Mouse (Mus musculus): ENCODE measurements around the gene Hist1h4c. TPM values are rescaled to one million over a fixed set of nuclear protein-coding genes. Genes with fewer than 3 reads are reported as not detected.
"Not testable (repeated sequence)": the region's sequence is repeated elsewhere in the genome, so short reads cannot be mapped to it uniquely, and the experiment has no call there.

Hist1h4c gene
- total and polyA plus RNA-seq, 2 experiments from 2014 or later, result 2.2 to 622 TPM

DNA sequence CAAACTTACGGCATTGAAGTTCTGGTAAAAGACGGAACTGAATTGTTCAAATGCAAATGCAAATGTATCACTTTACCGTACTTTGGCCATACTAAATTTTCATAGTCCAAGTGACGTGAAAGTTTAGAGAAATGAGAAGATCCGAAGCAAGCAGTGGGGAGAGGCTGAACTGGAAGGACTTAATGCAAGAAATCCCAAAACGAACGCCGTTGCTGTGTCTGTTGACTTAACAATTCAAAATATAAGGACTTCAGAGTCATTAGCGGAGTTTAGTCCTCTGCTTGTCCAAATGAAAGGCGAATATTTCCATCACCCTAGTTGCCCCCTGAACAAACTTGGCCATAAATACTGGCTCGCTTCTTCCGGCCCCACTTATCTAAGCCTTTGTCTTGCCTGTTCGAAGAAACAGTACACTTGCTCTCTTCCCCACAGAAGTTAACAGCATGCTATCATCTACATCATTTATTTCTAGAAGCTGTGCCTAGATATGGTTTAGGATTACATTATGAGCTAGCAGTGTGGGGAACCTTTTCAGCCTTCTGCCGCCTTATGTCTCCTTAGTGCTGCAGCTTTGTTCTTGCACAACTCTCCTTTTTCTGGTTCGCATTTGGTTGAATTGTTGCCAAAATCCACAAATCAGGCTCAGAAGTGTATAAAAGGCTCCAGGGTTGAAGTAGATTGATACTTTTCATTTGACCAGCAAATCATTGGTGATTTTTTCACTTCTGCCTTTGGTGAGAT lies 13.0 kb downstream of the Hist1h4c start:
- DNase-seq (ENCODE audit: low spot score) (peak; percentile 15), ATAC-seq (ENCODE audit: low FRiP score) (no peak)
- WGBS, result 6% methylated on average over 15 of the region's 15 CpGs
- H3K36me3 ChIP-seq (ENCODE audit: insufficient read depth, low read length), result no peaks in the 10 kb centered on the region
- H3K4me3 ChIP-seq (ENCODE audit: low read depth, low read length), result peak overlapping the region; percentile 45
- H3K4me2 ChIP-seq (ENCODE audit: low read depth, low read length, poor library complexity, severe bottlenecking), result peak overlapping the region; percentile 70
- peak overlapping the region; percentile 44; the same call in 1 of the 2 replicates for H3K9ac ChIP-seq (replicated peaks; ENCODE audit: low read length, poor library complexity, severe bottlenecking)
- H3K9me3 ChIP-seq (ENCODE audit: low read length), result no peaks in the 10 kb centered on the region
- H3K27me3 ChIP-seq (ENCODE audit: insufficient read depth, low read length), result no peaks in the 10 kb centered on the region
- H3K27ac ChIP-seq (ENCODE audit: low read depth, low read length), result peak overlapping the region; percentile 39; the same call in 1 of the 2 replicates
- peaks cover 10% of the 10 kb centered on the region; the same call in 1 of the 2 replicates for H3K4me1 ChIP-seq (ENCODE audit: insufficient read depth, low read length)
- TF ChIP-seq CTCF (IDR thresholded peaks at IDR 0.05), result no peak

DNA sequence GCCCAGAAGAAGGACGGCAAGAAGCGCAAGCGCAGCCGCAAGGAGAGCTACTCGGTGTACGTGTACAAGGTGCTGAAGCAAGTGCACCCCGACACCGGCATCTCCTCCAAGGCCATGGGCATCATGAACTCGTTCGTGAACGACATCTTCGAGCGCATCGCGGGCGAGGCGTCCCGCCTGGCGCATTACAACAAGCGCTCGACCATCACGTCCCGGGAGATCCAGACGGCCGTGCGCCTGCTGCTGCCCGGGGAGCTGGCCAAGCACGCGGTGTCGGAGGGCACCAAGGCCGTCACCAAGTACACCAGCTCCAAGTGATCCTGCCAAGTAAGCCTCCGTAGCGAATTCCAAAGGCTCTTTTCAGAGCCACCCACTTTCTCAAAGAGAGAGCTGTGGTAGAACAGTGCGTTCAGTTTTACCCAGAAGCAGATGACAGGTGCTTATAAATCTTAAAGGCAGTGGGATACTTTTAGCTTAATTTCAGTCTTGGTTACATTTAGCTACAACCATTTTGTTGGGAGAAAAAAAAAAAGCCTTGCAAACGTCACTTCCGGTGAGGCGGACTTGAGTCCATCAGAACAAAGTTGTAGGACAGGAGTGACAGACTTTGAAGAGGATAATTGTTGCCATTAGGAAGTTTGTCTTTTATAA lies 13.8 kb downstream of the Hist1h4c start:
- H3K4me2 ChIP-seq (ENCODE audit: low read depth, low read length, poor library complexity, severe bottlenecking), result peak overlapping the region; percentile 70
- H3K4me1 ChIP-seq (ENCODE audit: insufficient read depth, low read length), result peaks cover 10% of the 10 kb centered on the region; the same call in 1 of the 2 replicates
- 0% methylated on average over 11 of the region's 37 CpGs for WGBS
- H3K27me3 ChIP-seq (ENCODE audit: insufficient read depth, low read length); H3K36me3 ChIP-seq (ENCODE audit: insufficient read depth, low read length); H3K9me3 ChIP-seq (ENCODE audit: low read length): not testable (repeated sequence)
- DNase-seq (ENCODE audit: low spot score) (peak; percentile 92), ATAC-seq (ENCODE audit: low FRiP score) (peak; percentile 45)
- H3K27ac ChIP-seq (ENCODE audit: low read depth, low read length), result peak overlapping the region; percentile 85
- H3K9ac ChIP-seq (replicated peaks; ENCODE audit: low read length, poor library complexity, severe bottlenecking), result peak overlapping the region; percentile 51; the same call in 1 of the 2 replicates
- H3K4me3 ChIP-seq (ENCODE audit: low read depth, low read length), result peak overlapping the region; percentile 45

DNA sequence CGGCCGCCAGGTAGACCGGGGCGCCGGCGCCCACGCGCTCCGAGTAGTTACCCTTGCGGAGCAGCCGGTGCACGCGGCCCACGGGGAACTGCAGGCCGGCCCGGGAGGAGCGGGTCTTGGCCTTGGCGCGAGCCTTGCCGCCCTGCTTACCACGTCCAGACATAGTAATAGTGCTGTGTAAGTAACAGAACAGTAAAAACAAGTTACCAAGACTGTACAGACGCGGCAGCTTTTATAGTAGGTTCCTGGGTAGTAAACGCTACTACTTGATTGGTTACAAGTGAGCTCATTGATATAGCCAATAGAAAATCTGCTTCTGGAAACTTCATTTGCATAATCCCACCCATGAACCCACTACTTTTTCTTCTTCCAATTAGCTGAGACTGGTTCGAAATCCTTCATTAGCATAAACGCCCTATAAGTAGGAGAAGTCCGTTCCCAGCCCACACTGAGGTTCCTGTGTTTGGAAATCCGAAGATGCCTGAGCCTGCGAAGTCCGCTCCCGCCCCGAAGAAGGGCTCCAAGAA lies 14.4 kb downstream of the Hist1h4c start, which contains the start of the genes Hist1h2ac and Hist1h2bc:
Gene Hist1h2ac, minus strand, starts transcription at position 194 of the 527 bp plus-strand sequence.
Gene Hist1h2bc, plus strand, starts transcription at position 445 of the 527 bp plus-strand sequence.
- peaks cover 10% of the 10 kb centered on the region; the same call in 1 of the 2 replicates for H3K4me1 ChIP-seq (ENCODE audit: insufficient read depth, low read length)
- TF ChIP-seq CTCF (IDR thresholded peaks at IDR 0.05), result no peak
- H3K27me3 ChIP-seq (ENCODE audit: insufficient read depth, low read length), result no peaks in the 10 kb centered on the region
- H3K4me3 ChIP-seq (ENCODE audit: low read depth, low read length), result peak within 1 kb of the TSS; percentile 45
- ATAC-seq (ENCODE audit: low FRiP score) (peak; percentile 98), DNase-seq (ENCODE audit: low spot score) (peak; percentile 99)
- no peaks in the 10 kb centered on the region for H3K9me3 ChIP-seq (ENCODE audit: low read length)
- WGBS, result under 1% methylated on average over 26 of the region's 32 CpGs
- H3K36me3 ChIP-seq (ENCODE audit: insufficient read depth, low read length), result no peaks in the 10 kb centered on the region
- H3K4me2 ChIP-seq (ENCODE audit: low read depth, low read length, poor library complexity, severe bottlenecking), result peak within 1 kb of the TSS; percentile 70
- peak within 1 kb of the TSS; percentile 51; the same call in 1 of the 2 replicates for H3K9ac ChIP-seq (replicated peaks; ENCODE audit: low read length, poor library complexity, severe bottlenecking)
- peak within 1 kb of the TSS; percentile 85 for H3K27ac ChIP-seq (ENCODE audit: low read depth, low read length)

- H3K4me3 ChIP-seq (ENCODE audit: low read depth, low read length), result peak overlapping the region; percentile 45
- peak; percentile 81 for ATAC-seq (ENCODE audit: low FRiP score)
- not testable (repeated sequence) for DNase-seq (ENCODE audit: low spot score); H3K9ac ChIP-seq (replicated peaks; ENCODE audit: low read length, poor library complexity, severe bottlenecking); H3K27me3 ChIP-seq (ENCODE audit: insufficient read depth, low read length); H3K9me3 ChIP-seq (ENCODE audit: low read length); H3K36me3 ChIP-seq (ENCODE audit: insufficient read depth, low read length)
- 18% methylated on average over 12 of the region's 30 CpGs for WGBS
- TF ChIP-seq CTCF (IDR thresholded peaks at IDR 0.05), result peak; percentile 24; the same call in 1 of the 2 replicates
- H3K4me2 ChIP-seq (ENCODE audit: low read depth, low read length, poor library complexity, severe bottlenecking), result peak overlapping the region; percentile 59
- peak overlapping the region; percentile 84; the same call in 1 of the 2 replicates for H3K27ac ChIP-seq (ENCODE audit: low read depth, low read length)
- H3K4me1 ChIP-seq (ENCODE audit: insufficient read depth, low read length), result peaks cover 10% of the 10 kb centered on the region; the same call in 1 of the 2 replicates
These were observed 15.1 kb downstream of the Hist1h4c start for GRCm38 (mm10) chr13:23682947-23683754.

- TF ChIP-seq CTCF (IDR thresholded peaks at IDR 0.05), result no peak
- WGBS, result 57% methylated on average over 1 of the region's 1 CpGs
- ATAC-seq (ENCODE audit: low FRiP score) (no peak), DNase-seq (ENCODE audit: low spot score) (no peak)
- no peak overlapping the region for H3K27ac ChIP-seq (ENCODE audit: low read depth, low read length)
- H3K9ac ChIP-seq (replicated peaks; ENCODE audit: low read length, poor library complexity, severe bottlenecking), result no peak overlapping the region
- H3K27me3 ChIP-seq (ENCODE audit: insufficient read depth, low read length), result no peaks in the 10 kb centered on the region
- H3K36me3 ChIP-seq (ENCODE audit: insufficient read depth, low read length), result no peaks in the 10 kb centered on the region
- no peaks in the 10 kb centered on the region for H3K9me3 ChIP-seq (ENCODE audit: low read length)
- no peak overlapping the region for H3K4me3 ChIP-seq (ENCODE audit: low read depth, low read length)
- peaks cover 10% of the 10 kb centered on the region; the same call in 1 of the 2 replicates for H3K4me1 ChIP-seq (ENCODE audit: insufficient read depth, low read length)
- H3K4me2 ChIP-seq (ENCODE audit: low read depth, low read length, poor library complexity, severe bottlenecking), result peak overlapping the region; percentile 43
These were observed 15.7 kb downstream of the Hist1h4c start for GRCm38 (mm10) chr13:23682623-23682946.

All from midbrain, postnatal 0 days (tissue).